Mouse (Mus musculus) thymus, adult 2 months (tissue): ENCODE measurements at regions not wholly inside any gene's neighbourhood (a gene's known extent, or its start where the extent isn't known, plus 50 kb on each side); places are given as distances from the start of the nearest gene placed in this dataset.

ENCODE experiments used
- DNase-seq: peaks from one replicate; pipeline ENCODE4 v3.0.0; 2021
- H3K27ac ChIP-seq: fragments of 200-500 bp; 2 replicates; pipeline ENCODE4 v1.5.1; 2012; ENCODE audit warnings: low read length, control low read depth; ENCODE audit not compliant: control insufficient read depth, insufficient read depth
- H3K27me3 ChIP-seq: fragments of 200-500 bp; 2 replicates; pipeline ENCODE4 v1.6.1; 2012; ENCODE audit warnings: mild to moderate bottlenecking, low read length, moderate library complexity, mixed read lengths; ENCODE audit not compliant: control insufficient read depth, insufficient read depth
- H3K36me3 ChIP-seq: fragments of 200-500 bp; 2 replicates; pipeline ENCODE4 v1.6.1; 2012; ENCODE audit warnings: mild to moderate bottlenecking, low read length, moderate library complexity; ENCODE audit not compliant: control insufficient read depth, insufficient read depth
- H3K4me1 ChIP-seq: fragments of 200-500 bp; replicated peaks from 2 replicates; pipeline ENCODE4 v1.6.1; 2012; ENCODE audit warnings: low read length; ENCODE audit not compliant: control insufficient read depth, insufficient read depth
- H3K4me3 ChIP-seq: fragments of 200-500 bp; 2 replicates; pipeline ENCODE4 v1.5.1; 2012; ENCODE audit warnings: mild to moderate bottlenecking, low read length, control low read depth, moderate library complexity; ENCODE audit not compliant: control insufficient read depth, insufficient read depth
- CTCF ChIP-seq: fragments of 200-500 bp; IDR thresholded peaks from 2 replicates; pipeline ENCODE4 v1.5.1; 2012; ENCODE audit warnings: mild to moderate bottlenecking, control low read depth, low read length, moderate library complexity, borderline replicate concordance; ENCODE audit not compliant: control insufficient read depth, poor library complexity, insufficient read depth; ENCODE audit errors: extremely low read depth
- POLR2A ChIP-seq: fragments of 200-500 bp; IDR thresholded peaks from 2 replicates; pipeline ENCODE4 v1.6.1; 2012; ENCODE audit warnings: mild to moderate bottlenecking, low read length, control low read depth, moderate library complexity; ENCODE audit not compliant: control insufficient read depth, poor library complexity, insufficient read depth; ENCODE audit errors: extremely low read depth
- WGBS: fragments of 180-500 bp; shearing (Covaris S2); methylation state at CpG from one replicate; pipeline ENCODE4 v1.1.7; 2018; 5-methylcytosine and 5-hydroxymethylcytosine counted together

DNA sequence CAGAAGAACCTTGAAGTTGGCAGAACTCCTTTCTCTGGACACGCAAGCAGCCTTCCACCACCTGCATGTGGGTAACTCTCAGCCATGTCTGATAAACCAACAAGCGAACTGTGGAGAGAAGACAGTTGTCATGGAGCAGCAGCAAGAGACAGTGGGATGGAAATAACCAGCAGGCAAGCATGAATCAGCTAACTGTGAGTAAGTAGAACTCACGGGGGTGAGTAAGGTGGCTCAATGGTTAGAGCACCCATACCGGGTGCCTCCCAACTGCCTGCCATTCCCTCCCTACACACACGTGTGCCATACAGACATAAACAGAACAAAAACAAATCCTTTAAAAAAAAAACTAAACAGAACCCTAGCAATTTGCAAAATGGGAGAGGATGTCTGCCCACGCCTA is 191.5 kb downstream of the Cdc5l start:
- WGBS = 93% methylated on average over 6 of the region's 6 CpGs
- Histone ChIP-seq H3K27ac (no peak overlapping the region), H3K4me3 (no peak overlapping the region), H3K27me3 (no peaks in the 10 kb centered on the region), H3K4me1 (no peaks in the 10 kb centered on the region), H3K36me3 (no peaks in the 10 kb centered on the region)
- TF ChIP-seq POLR2A = no peak
- no peak for TF ChIP-seq CTCF
- DNase-seq = no peak

DNA sequence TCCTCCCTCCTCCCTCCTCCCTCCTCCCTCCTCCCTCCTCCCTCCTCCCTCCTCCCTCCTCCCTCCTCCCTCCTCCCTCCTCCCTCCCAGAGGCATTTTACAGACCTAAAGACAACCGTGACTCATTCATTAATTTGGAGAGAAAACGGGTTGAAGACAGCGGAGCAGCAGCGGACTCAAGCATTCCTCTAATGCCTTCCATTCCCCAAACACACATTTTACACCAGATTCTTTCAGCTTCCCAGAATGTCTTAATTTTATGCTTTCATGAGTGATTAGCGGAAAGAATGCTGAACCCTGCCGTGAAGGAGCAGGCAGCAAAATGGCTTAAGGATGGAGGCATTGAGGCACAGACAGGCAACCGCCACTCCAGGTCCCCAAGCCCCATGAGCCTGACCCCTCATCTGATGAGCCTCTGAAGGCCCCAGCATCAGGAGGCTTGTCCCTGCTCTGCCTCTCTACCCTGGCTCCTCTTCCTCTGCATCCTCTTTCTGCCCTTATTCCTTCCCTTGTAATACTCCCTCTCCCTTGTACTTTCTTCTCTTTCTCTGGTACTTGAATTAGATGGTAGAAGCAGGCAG is 192.5 kb downstream of the Cdc5l start:
- DNase-seq = no peak
- no peak for TF ChIP-seq CTCF
- no peak for TF ChIP-seq POLR2A
- WGBS = 88% methylated on average over 6 of the region's 7 CpGs
- no peak overlapping the region for H3K27ac ChIP-seq
- no peaks in the 10 kb centered on the region for H3K36me3 ChIP-seq
- no peaks in the 10 kb centered on the region for H3K27me3 ChIP-seq
- no peaks in the 10 kb centered on the region for H3K4me1 ChIP-seq
- H3K4me3 ChIP-seq = no peak overlapping the region

DNA sequence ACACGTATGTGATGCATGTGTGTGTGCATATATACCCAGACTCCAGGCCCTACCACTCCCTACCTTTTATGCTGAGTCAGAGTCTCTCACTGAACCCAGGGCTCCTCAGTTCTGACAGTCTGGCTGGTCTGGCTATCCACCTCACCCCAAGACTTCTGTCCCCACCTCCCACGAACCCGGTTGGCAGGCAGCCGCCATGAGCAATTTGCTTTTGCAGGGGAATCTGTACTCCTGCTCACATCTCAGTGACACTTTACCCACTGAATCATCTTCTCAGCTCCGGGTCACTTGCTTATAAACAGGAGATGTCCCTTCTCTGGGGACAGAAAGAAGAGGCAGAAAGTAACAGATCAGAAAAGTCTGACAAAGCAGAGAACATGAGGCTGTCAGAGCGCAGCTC is 193.0 kb downstream of the Cdc5l start:
- no peaks in the 10 kb centered on the region for H3K27me3 ChIP-seq
- H3K4me1 ChIP-seq = no peaks in the 10 kb centered on the region
- H3K4me3 ChIP-seq = no peak overlapping the region
- TF ChIP-seq POLR2A (no peak), CTCF (no peak)
- H3K36me3 ChIP-seq = no peaks in the 10 kb centered on the region
- 87% methylated on average over 6 of the region's 6 CpGs for WGBS
- no peak for DNase-seq
- H3K27ac ChIP-seq = no peak overlapping the region

DNA sequence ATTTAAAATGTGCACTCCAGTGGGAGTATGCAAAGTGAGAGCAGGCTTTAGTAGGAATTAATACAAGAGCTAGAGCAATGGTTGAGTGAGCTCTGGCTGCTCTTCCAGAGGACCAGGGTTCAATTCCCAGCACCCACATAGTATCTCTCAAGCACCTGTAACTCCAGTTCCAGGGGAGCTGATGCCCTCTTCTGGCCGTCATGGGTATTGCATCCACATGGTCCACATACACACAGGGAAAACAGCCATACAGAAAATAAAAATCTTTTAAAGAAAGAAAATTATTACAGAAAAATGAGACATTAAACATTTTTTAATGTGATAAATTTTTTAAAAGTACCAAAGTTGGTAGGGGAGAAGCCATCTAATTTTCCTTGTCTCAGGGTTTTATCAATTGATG is 196.3 kb downstream of the Cdc5l start:
- WGBS = 94% methylated on average over 1 of the region's 1 CpGs
- no peak for DNase-seq
- Histone ChIP-seq H3K27ac (no peak overlapping the region), H3K4me3 (no peak overlapping the region), H3K36me3 (no peaks in the 10 kb centered on the region), H3K27me3 (no peaks in the 10 kb centered on the region), H3K4me1 (no peaks in the 10 kb centered on the region)
- TF ChIP-seq POLR2A = no peak

DNA sequence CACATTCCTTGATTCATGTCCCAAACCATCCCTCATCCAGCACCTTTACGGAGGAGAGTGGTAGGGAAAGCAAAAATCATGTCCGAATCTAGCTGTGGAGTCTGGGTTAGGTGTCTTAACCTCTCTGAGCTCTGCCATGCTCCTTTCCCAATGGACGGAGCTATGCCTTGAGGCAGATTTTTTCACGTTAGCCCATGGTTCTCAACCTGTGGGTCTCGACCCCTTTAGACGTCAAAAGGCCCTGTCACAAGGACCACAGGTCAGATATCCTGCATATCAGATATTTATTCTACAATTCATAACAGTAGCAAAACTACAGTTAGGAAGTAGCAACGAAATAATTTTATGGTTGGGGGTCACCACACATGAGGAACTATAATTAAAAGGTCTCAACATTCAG is 198.1 kb downstream of the Cdc5l start:
- no peak overlapping the region for H3K4me3 ChIP-seq
- no peak for DNase-seq
- TF ChIP-seq POLR2A = no peak
- no peak for TF ChIP-seq CTCF
- H3K4me1 ChIP-seq = no peaks in the 10 kb centered on the region
- H3K36me3 ChIP-seq = no peaks in the 10 kb centered on the region
- WGBS = 91% methylated on average over 7 of the region's 7 CpGs
- no peaks in the 10 kb centered on the region for H3K27me3 ChIP-seq
- H3K27ac ChIP-seq = no peak overlapping the region

DNA sequence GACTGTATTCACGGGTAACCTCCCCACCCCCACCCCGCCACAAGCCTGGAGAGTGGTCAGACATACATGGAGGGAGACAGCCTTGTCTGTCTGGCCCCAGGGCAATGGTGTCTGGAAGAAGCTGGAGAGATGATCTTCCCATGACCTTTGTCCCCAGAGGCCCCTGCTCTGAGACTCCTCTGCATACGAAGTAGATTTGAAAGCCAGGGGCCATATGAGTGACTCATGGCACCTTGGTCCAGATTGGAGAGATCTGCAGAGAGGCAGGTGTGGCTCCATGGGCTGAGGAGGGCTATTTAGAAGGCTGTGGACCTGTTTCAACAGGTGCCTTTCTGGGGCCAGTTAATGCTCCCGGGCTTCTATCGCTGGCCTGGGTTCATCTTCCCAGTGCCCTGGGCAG is 200.7 kb downstream of the Cdc5l start:
- no peak for TF ChIP-seq CTCF
- H3K4me3 ChIP-seq = no peak overlapping the region
- H3K27ac ChIP-seq = no peak overlapping the region
- H3K4me1 ChIP-seq = no peaks in the 10 kb centered on the region
- no peaks in the 10 kb centered on the region for H3K36me3 ChIP-seq
- H3K27me3 ChIP-seq = no peaks in the 10 kb centered on the region
- no peak for DNase-seq
- 87% methylated on average over 5 of the region's 5 CpGs for WGBS

DNA sequence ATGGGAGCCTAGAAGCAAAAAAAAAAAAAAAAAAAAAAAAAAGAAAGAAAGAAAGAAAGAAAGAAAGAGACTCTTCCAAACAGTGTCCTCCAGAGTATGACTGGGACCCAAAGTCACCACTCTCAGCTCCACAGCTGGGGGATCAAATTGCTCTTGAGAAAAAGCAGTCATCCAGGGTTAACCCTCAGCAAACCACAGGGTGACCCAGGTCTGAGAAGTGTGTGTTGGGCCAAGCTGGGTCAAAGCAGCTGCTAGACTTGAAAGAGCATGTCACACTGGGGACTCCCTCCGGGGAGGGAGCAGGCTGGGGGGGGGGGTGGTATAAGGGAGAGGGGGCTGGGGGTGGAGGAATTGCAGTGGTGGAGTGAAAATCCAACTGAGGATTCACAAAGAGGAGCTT is 206.3 kb downstream of the Cdc5l start:
- Histone ChIP-seq H3K27me3 (no peaks in the 10 kb centered on the region), H3K4me1 (peaks cover 18% of the 10 kb centered on the region), H3K27ac (no peak overlapping the region), H3K4me3 (no peak overlapping the region), H3K36me3 (no peaks in the 10 kb centered on the region)
- TF ChIP-seq CTCF (no peak), POLR2A (no peak)
- no peak for DNase-seq
- 35% methylated on average over 1 of the region's 1 CpGs for WGBS

DNA sequence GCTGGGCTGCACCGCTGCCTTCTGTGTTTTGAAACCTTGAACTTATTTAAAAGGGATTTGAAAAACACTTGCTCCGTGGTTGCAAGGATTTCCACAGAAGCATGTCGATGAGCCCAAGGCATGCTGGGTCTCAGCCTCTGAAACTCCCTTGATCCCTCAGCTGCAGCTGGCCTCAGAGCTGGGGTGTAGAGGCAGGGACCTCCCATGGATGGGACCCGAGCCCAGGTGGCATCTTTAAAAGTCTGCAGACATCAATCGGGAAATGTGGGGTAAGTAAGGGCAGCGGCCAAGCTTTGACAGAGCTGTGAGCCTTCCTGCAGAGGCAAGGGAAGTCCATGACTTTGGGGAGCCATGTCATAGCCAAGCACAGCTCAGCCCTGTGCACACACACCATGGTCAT is 207.1 kb downstream of the Cdc5l start:
- H3K4me3 ChIP-seq = no peak overlapping the region
- DNase-seq = peak; percentile 8
- H3K27me3 ChIP-seq = no peaks in the 10 kb centered on the region
- no peaks in the 10 kb centered on the region for H3K36me3 ChIP-seq
- peaks cover 25% of the 10 kb centered on the region for H3K4me1 ChIP-seq
- H3K27ac ChIP-seq = no peak overlapping the region
- no peak for TF ChIP-seq POLR2A
- WGBS = 4% methylated on average over 6 of the region's 6 CpGs
